Mouse (Mus musculus) lung, embryonic 15.5 days (tissue): ENCODE measurements around the gene Gabrb2. TPM values are rescaled to one million over a fixed set of nuclear protein-coding genes. Genes with fewer than 3 reads are reported as not detected.
A peak's percentile ranks its signal among the peaks of the same experiment; 100 is the strongest.

Source experiments
- ATAC-seq: fragments of 200-750 bp; cut with Nextera tagmentation; 2 replicates; pipeline ENCODE4 v1.8.0; 2017; ENCODE audit warnings: moderate number of reproducible peaks, borderline replicate concordance; ENCODE audit not compliant: low FRiP score, low TSS enrichment; ENCODE audit errors: extremely low read depth
- H3K27ac ChIP-seq: fragments of 300-500 bp; sonication (generic); 2 replicates; pipeline ENCODE4 v1.5.1; 2015; ENCODE audit warnings: moderate library complexity, mild to moderate bottlenecking, inconsistent platforms
- H3K27me3 ChIP-seq: fragments of 300-500 bp; sonication (generic); 2 replicates; pipeline ENCODE4 v1.6.1; 2015; ENCODE audit warnings: inconsistent platforms
- H3K36me3 ChIP-seq: fragments of 300-500 bp; sonication (generic); 2 replicates; pipeline ENCODE4 v1.6.1; 2015; ENCODE audit warnings: inconsistent platforms
- H3K4me1 ChIP-seq: fragments of 300-500 bp; sonication (generic); 2 replicates; pipeline ENCODE4 v1.6.1; 2015; ENCODE audit warnings: inconsistent platforms
- H3K4me2 ChIP-seq: fragments of 300-500 bp; sonication (generic); 2 replicates; pipeline ENCODE4 v1.6.1; 2015; ENCODE audit warnings: inconsistent platforms, mild to moderate bottlenecking, moderate library complexity
- H3K4me3 ChIP-seq: fragments of 300-500 bp; sonication (generic); 2 replicates; pipeline ENCODE4 v1.5.1; 2015; ENCODE audit warnings: mild to moderate bottlenecking, inconsistent platforms
- H3K9ac ChIP-seq: fragments of 300-500 bp; sonication (generic); 2 replicates; pipeline ENCODE4 v1.6.1; 2015; ENCODE audit warnings: inconsistent platforms
- H3K9me3 ChIP-seq: fragments of 300-500 bp; sonication (generic); 2 replicates; pipeline ENCODE4 v1.6.1; 2016; ENCODE audit warnings: inconsistent platforms
- WGBS: fragments of 180-500 bp; shearing (Covaris S2); methylation state at CpG from one replicate; pipeline ENCODE4 v1.1.7; 2015; 5-methylcytosine and 5-hydroxymethylcytosine counted together
- polyA plus RNA-seq: library from polyadenylated mRNA; unstranded; fragments of >200 nt; fragmentation: Nextera tagmentation; extraction: Ambion mirVana; gene quantifications from 2 replicates; pipeline ENCODE4 v1.2.1, GENCODE M21; 2015

Gabrb2 gene
- polyA plus RNA-seq, 1 experiment from 2014 or later: 0.81 TPM

DNA sequence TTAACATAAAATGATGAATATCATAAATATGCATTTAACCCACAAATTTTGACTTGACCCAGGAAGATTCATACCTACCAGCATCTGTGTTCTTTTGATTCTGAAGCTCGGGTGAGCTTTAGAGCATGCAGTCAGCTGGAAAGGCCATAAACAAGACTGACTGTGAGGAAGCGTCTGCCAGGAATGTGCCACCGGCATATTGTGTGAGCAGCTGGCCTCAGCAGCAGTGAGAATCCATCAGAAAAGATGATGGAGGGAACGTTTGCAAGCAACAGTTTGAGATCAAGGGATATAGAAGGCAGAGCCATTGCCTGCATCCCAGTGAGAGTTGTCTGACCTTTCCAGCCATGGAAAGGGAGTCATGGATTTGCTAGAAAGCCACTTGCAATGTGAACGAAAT, 230.6 kb downstream of the Gabrb2 start:
- no peaks in the 10 kb centered on the region for H3K27me3 ChIP-seq
- H3K36me3 ChIP-seq: no peaks in the 10 kb centered on the region
- no peaks in the 10 kb centered on the region; the same call in 1 of the 2 replicates for H3K4me1 ChIP-seq
- no peaks in the 10 kb centered on the region for H3K9me3 ChIP-seq
- H3K27ac ChIP-seq: no peak overlapping the region
- no peak overlapping the region for H3K4me3 ChIP-seq
- ATAC-seq: peak; percentile 46; the same call in 1 of the 2 replicates
- H3K9ac ChIP-seq: no peak overlapping the region
- H3K4me2 ChIP-seq: no peak overlapping the region
- WGBS: 31% methylated on average over 5 of the region's 5 CpGs

GRCm38 (mm10) chr11:42651572-42651971, 232.0 kb downstream of the Gabrb2 start:
- no peak overlapping the region for H3K4me3 ChIP-seq
- H3K4me2 ChIP-seq: no peak overlapping the region
- H3K9ac ChIP-seq: no peak overlapping the region
- H3K9me3 ChIP-seq: no peaks in the 10 kb centered on the region
- no peaks in the 10 kb centered on the region for H3K36me3 ChIP-seq
- no peaks in the 10 kb centered on the region for H3K27me3 ChIP-seq
- H3K4me1 ChIP-seq: no peaks in the 10 kb centered on the region; the same call in 1 of the 2 replicates
- H3K27ac ChIP-seq: no peak overlapping the region
- ATAC-seq: no peak

DNA sequence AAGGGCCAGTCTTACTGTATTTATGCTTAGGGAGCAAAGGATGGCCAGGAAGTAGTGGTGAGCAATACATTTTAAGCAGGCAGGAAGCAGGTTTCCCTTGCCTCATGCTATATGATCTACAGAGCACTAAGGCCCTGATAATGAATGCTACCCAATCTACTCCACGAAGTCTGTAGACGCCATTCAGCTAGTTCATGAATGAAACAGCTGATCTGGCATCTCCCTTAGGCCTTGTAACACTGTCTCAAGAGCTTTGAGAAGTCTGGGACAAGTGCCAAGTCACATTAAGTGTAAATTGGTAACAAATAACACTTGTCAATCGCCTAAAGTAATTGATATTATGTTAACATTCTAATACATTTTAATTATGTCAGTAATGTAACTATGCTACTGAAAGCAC, 234.6 kb downstream of the Gabrb2 start:
- WGBS: 58% methylated on average over 3 of the region's 3 CpGs
- H3K4me2 ChIP-seq: no peak overlapping the region
- no peaks in the 10 kb centered on the region for H3K27me3 ChIP-seq
- no peaks in the 10 kb centered on the region for H3K36me3 ChIP-seq
- ATAC-seq: no peak
- H3K9me3 ChIP-seq: no peaks in the 10 kb centered on the region
- H3K9ac ChIP-seq: no peak overlapping the region
- H3K27ac ChIP-seq: no peak overlapping the region
- H3K4me3 ChIP-seq: no peak overlapping the region
- no peaks in the 10 kb centered on the region; the same call in 1 of the 2 replicates for H3K4me1 ChIP-seq

DNA sequence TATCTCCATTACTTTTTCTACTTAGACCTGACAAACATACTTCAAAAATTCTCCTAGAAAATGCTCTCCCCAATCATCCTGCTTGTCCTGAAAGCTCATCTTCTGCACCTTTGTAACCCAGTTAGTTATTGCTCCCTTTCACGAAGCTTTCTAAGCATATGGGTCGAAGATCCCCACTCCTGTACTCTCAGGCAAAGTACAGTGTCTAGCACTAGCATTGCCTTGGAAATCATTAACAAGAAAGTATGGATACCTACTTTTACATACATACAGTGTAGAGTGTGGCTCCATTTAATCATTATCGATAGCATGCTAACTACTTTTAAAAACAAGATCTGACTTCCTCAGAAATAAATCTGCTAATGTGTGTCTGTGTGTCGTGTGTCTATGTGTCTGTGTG, 249.1 kb downstream of the Gabrb2 start:
- H3K4me3 ChIP-seq: no peak overlapping the region
- no peaks in the 10 kb centered on the region for H3K4me1 ChIP-seq
- no peak overlapping the region for H3K4me2 ChIP-seq
- 80% methylated on average over 4 of the region's 4 CpGs for WGBS
- H3K9me3 ChIP-seq: no peaks in the 10 kb centered on the region
- H3K27ac ChIP-seq: no peak overlapping the region
- no peak for ATAC-seq
- H3K9ac ChIP-seq: no peak overlapping the region
- H3K27me3 ChIP-seq: no peaks in the 10 kb centered on the region
- no peaks in the 10 kb centered on the region for H3K36me3 ChIP-seq

Other genes with a start within 250 kb of the Gabrb2 start
- gene Gabra1, start 236.8 kb upstream of the Gabrb2 start, polyA plus RNA-seq: 0.36 and 0.89 TPM in 2 replicates
- not detected in 2 replicates for gene Gabra6, start 98.7 kb upstream of the Gabrb2 start, polyA plus RNA-seq